Mouse (Mus musculus): ENCODE measurements around the gene Olfr329-ps. TPM values are rescaled to one million over a fixed set of nuclear protein-coding genes. Genes with fewer than 3 reads are reported as not detected.

Olfr329-ps gene
- polyA plus RNA-seq (2012; rRNA removed): not detected in 2 replicates

DNA sequence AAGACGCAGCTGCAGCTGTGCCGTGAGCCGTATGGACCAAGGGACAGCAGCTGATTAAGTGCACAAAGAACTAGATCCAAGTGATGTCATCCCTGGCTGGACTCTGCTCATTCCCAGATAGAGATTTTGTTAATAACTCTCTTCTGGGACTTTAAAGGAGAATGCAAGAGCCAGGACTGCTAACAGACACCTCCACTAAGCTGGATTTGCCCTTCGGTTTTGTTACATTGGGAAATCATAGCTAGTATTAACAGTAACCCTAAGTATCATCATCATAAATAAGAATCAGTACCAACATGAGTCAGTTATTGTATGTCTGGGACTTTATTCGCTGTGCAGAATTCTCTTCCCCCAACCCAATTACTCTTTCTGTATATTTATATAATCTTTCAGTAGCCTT, at the start of gene Olfr329-ps:
TSS of gene Olfr329-ps (minus strand) at position 101 of the 400 bp plus-strand sequence.

DNA sequence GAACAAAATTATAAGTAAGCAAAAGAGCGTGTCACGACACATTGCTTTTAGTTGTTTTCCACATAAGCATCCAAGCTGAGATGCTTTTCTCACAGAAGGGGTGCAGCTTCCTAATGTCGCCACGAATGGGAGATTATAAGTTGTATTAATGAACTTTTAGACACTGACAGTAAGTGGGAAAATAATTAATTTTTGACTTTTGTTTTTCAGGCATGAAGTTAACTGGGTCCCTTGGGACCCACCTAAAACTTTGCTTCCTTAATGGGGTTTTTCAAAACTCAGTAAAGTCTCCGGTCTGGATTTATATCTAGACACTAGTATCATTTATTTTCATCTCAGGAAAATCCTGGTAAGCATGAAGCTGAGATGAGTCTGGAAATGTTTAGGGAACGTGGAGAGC, 48.6 kb upstream of the Olfr329-ps start, which contains the start of gene Olfr324:
TSS of gene Olfr324 (plus strand) at position 301 of the 400 bp plus-strand sequence.

GRCm38 (mm10) chr11:58577430-58577829, 31.2 kb upstream of the Olfr329-ps start, which contains the start of gene Olfr325:
Gene Olfr325, plus strand, starts transcription at chr11:58577730.

GRCm38 (mm10) chr11:58570405-58570804, 24.2 kb upstream of the Olfr329-ps start, which contains the start of gene Olfr224:
Gene Olfr224, minus strand, starts transcription at chr11:58570553.

DNA sequence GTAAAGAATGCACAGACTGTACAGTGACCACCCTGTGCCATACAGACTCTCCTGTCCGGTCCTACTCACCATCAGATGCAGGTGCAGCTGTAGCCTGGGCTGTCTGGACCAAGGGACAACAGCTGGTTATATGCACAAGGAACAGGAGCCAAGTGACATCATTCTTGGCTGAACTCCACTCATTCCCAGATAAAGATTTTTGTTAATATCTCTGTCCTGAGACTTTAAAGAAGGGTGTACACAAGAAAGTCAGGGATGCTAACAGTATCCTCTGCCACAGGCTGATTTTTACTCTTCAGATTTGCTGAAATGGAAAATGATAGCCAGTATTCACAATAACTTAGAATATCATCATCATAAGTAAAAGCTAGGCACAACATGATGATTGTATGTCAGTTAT, 9.3 kb upstream of the Olfr329-ps start, which contains the start of gene Olfr328:
TSS of gene Olfr328 (minus strand) at position 101 of the 400 bp plus-strand sequence.

GRCm38 (mm10) chr11:58534736-58535135, 11.5 kb downstream of the Olfr329-ps start, which contains the start of gene Olfr330:
Gene Olfr330, minus strand, starts transcription at chr11:58534836.

DNA sequence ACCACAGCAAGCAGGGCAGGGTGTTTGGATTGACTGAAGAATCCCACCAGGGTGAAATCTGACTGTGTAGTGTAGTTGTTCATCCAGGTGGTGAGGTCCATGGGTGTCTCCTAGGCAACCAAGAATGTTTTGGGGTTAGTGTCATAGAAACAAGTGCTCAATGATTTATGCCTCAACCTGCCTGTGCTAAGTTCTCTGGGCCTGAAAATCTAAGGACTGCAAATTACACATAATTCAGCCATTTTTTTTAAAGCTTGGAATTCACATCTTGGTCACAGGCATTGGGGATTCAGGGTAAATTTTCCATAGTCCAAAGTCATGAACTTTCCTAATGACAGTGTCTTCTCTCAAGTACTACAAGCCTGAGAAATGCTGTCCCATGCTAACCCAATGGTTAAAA, 43.8 kb downstream of the Olfr329-ps start, which contains the start of gene Olfr331:
TSS of gene Olfr331 (minus strand) at position 101 of the 400 bp plus-strand sequence.

DNA sequence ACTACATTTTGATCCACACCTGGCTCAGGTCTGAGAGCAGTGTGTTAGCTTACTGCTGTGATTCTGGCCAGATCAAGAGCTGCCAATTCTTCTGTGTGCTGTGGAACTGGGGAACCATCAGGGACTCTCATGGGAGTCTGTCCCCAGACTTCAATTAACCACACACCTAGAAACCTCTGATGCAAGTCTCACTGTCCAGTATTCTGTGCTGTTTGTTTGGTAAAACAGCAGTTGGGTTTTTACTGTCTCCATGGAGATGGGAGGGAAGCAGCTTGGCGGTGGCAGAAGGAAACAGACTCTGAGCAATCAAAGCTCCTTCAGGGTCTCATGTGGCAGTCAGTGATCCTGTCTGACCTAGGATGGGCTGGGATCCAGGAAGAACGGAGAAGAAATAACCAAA, 53.8 kb downstream of the Olfr329-ps start, which contains the start of gene Olfr332:
TSS of gene Olfr332 (minus strand) at position 101 of the 400 bp plus-strand sequence.

Other genes starting within 250 kb of the Olfr329-ps start
- gene Zfp692, start 239.4 kb downstream of the Olfr329-ps start, polyA plus RNA-seq (2012; rRNA removed): 42.7 and 55.9 TPM in 2 replicates
- gene Zfp672, start 216.1 kb downstream of the Olfr329-ps start, polyA plus RNA-seq (2012; rRNA removed): 19.6 and 29.3 TPM in 2 replicates
- gene Sh3bp5l, start 215.7 kb downstream of the Olfr329-ps start, polyA plus RNA-seq (2012; rRNA removed): 28.8 and 39.1 TPM in 2 replicates
- 0.06 and 0.30 TPM in 2 replicates for gene Lypd8, start 167.4 kb downstream of the Olfr329-ps start, polyA plus RNA-seq (2012; rRNA removed)
- gene 1810065E05Rik, start 125.3 kb downstream of the Olfr329-ps start, polyA plus RNA-seq (2012; rRNA removed): 0.08 and 0.14 TPM in 2 replicates
- not detected in 2 replicates for gene Gm12253, start 113.9 kb downstream of the Olfr329-ps start, polyA plus RNA-seq (2012; rRNA removed)
- gene Lypd9, start 93.5 kb downstream of the Olfr329-ps start, polyA plus RNA-seq (2012; rRNA removed): not detected in 2 replicates
- not detected in 2 replicates for gene Olfr30, start 84.2 kb downstream of the Olfr329-ps start, polyA plus RNA-seq (2012; rRNA removed)
- not detected in 2 replicates for gene Olfr332, start 53.9 kb downstream of the Olfr329-ps start, polyA plus RNA-seq (2012; rRNA removed)
- not detected in 2 replicates for gene Olfr331, start 43.9 kb downstream of the Olfr329-ps start, polyA plus RNA-seq (2012; rRNA removed)
- not detected in 2 replicates for gene Olfr330, start 11.6 kb downstream of the Olfr329-ps start, polyA plus RNA-seq (2012; rRNA removed)
- gene Olfr328, start 9.2 kb upstream of the Olfr329-ps start, polyA plus RNA-seq (2012; rRNA removed): 0.06 TPM in 1 of 2 replicates, not detected in the other
- gene Olfr224, start 24.1 kb upstream of the Olfr329-ps start, polyA plus RNA-seq (2012; rRNA removed): 0.05 TPM in 1 of 2 replicates, not detected in the other
- gene Olfr325, start 31.3 kb upstream of the Olfr329-ps start, polyA plus RNA-seq (2012; rRNA removed): not detected in 2 replicates
- 0.01 TPM in 1 of 2 replicates, not detected in the other for gene Olfr324, start 48.7 kb upstream of the Olfr329-ps start, polyA plus RNA-seq (2012; rRNA removed)
- not detected in 2 replicates for gene 2210407C18Rik, start 69.7 kb upstream of the Olfr329-ps start, polyA plus RNA-seq (2012; rRNA removed)
- gene Olfr323, start 84.1 kb upstream of the Olfr329-ps start, polyA plus RNA-seq (2012; rRNA removed): not detected in 2 replicates
- gene Trim58, start 94.0 kb upstream of the Olfr329-ps start, polyA plus RNA-seq (2012; rRNA removed): 0.92 and 1.0 TPM in 2 replicates
- gene Olfr322, start 112.4 kb upstream of the Olfr329-ps start, polyA plus RNA-seq (2012; rRNA removed): 0.02 and 0.06 TPM in 2 replicates
- gene Olfr320, start 134.7 kb upstream of the Olfr329-ps start, polyA plus RNA-seq (2012; rRNA removed): not detected in 2 replicates
- gene Olfr319, start 152.7 kb upstream of the Olfr329-ps start, polyA plus RNA-seq (2012; rRNA removed): not detected in 2 replicates
- not detected in 2 replicates for gene Olfr318, start 177.6 kb upstream of the Olfr329-ps start, polyA plus RNA-seq (2012; rRNA removed)
- gene Olfr317, start 192.8 kb upstream of the Olfr329-ps start, polyA plus RNA-seq (2012; rRNA removed): 0.04 and 0.05 TPM in 2 replicates
- not detected in 2 replicates for gene Olfr316, start 206.3 kb upstream of the Olfr329-ps start, polyA plus RNA-seq (2012; rRNA removed)
- not detected in 2 replicates for gene Olfr315, start 226.8 kb upstream of the Olfr329-ps start, polyA plus RNA-seq (2012; rRNA removed)
- gene Olfr314, start 236.5 kb upstream of the Olfr329-ps start, polyA plus RNA-seq (2012; rRNA removed): not detected in 2 replicates